Mouse (Mus musculus) kidney, embryonic 15.5 days (tissue): ENCODE data around the gene Noxred1. TPM values are rescaled to one million over a fixed set of nuclear protein-coding genes. Genes with fewer than 3 reads are reported as not detected.

Source experiments
- ATAC-seq: fragments of 200-750 bp; cut with Nextera tagmentation; replicated peaks from 2 replicates; pipeline ENCODE4 v1.8.0; 2017; ENCODE audit warnings: moderate TSS enrichment; ENCODE audit not compliant: low FRiP score
- H3K27ac ChIP-seq: fragments of 300-500 bp; sonication (generic); 2 replicates; pipeline ENCODE4 v1.5.1; 2015; ENCODE audit warnings: mild to moderate bottlenecking, inconsistent platforms
- H3K27me3 ChIP-seq: fragments of 300-500 bp; sonication (generic); 2 replicates; pipeline ENCODE4 v1.6.1; 2015; ENCODE audit warnings: inconsistent platforms
- H3K36me3 ChIP-seq: fragments of 300-500 bp; sonication (generic); 2 replicates; pipeline ENCODE4 v1.6.1; 2015; ENCODE audit warnings: inconsistent platforms
- H3K4me1 ChIP-seq: fragments of 300-500 bp; sonication (generic); 2 replicates; pipeline ENCODE4 v1.6.1; 2015; ENCODE audit warnings: inconsistent platforms
- H3K4me2 ChIP-seq: fragments of 300-500 bp; sonication (generic); 2 replicates; pipeline ENCODE4 v1.6.1; 2015; ENCODE audit warnings: moderate library complexity, mild to moderate bottlenecking, inconsistent platforms
- H3K4me3 ChIP-seq: fragments of 300-500 bp; sonication (generic); replicated peaks from 2 replicates; pipeline ENCODE4 v1.5.1; 2015; ENCODE audit warnings: mild to moderate bottlenecking, inconsistent platforms
- H3K9ac ChIP-seq: fragments of 300-500 bp; sonication (generic); 2 replicates; pipeline ENCODE4 v1.6.1; 2015; ENCODE audit warnings: mild to moderate bottlenecking, inconsistent platforms
- H3K9me3 ChIP-seq: fragments of 300-500 bp; sonication (generic); replicated peaks from 2 replicates; pipeline ENCODE4 v1.6.1; 2016; ENCODE audit warnings: inconsistent platforms
- WGBS: fragments of 180-500 bp; shearing (Covaris S2); methylation state at CpG from one replicate; pipeline ENCODE4 v1.1.7; 2015; ENCODE audit warnings: mixed read lengths; 5-methylcytosine and 5-hydroxymethylcytosine counted together
- polyA plus RNA-seq: library from polyadenylated mRNA; unstranded; fragments of >200 nt; fragmentation: Nextera tagmentation; extraction: Ambion mirVana; gene quantifications from 2 replicates; pipeline ENCODE4 v1.2.1, GENCODE M21; 2015

The Noxred1 gene
- polyA plus RNA-seq, 1 experiment from 2014 or later = 0.55 TPM

GRCm38 (mm10) chr12:87266827-87267603 lies 28.5 kb upstream of the Noxred1 start:
- Histone ChIP-seq H3K4me2 (peak overlapping the region; percentile 79), H3K9ac (peak overlapping the region; percentile 84), H3K9me3 (no peaks in the 10 kb centered on the region), H3K36me3 (peaks cover 55% of the 10 kb centered on the region), H3K27me3 (no peaks in the 10 kb centered on the region), H3K27ac (peak overlapping the region; percentile 94), H3K4me3 (peak overlapping the region; percentile 76), H3K4me1 (peaks cover 17% of the 10 kb centered on the region)
- ATAC-seq = peak; percentile 72
- under 1% methylated on average over 31 of the region's 31 CpGs for WGBS

- Histone ChIP-seq H3K27me3 (no peaks in the 10 kb centered on the region), H3K4me3 (peak within 1 kb of the TSS; percentile 76), H3K36me3 (peaks cover 55% of the 10 kb centered on the region), H3K4me1 (peaks cover 17% of the 10 kb centered on the region), H3K9ac (peak within 1 kb of the TSS; percentile 84), H3K27ac (peak within 1 kb of the TSS; percentile 94), H3K4me2 (peak within 1 kb of the TSS; percentile 79), H3K9me3 (no peaks in the 10 kb centered on the region)
- ATAC-seq = peak; percentile 97
- WGBS = under 1% methylated on average over 31 of the region's 31 CpGs
Measured at GRCm38 (mm10) chr12:87266108-87266826, 27.7 kb upstream of the Noxred1 start, which contains the start of the genes Vipas39 and Ahsa1. Gene Vipas39, minus strand, starts transcription at chr12:87266256. Gene Ahsa1, plus strand, starts transcription at chr12:87266479.

GRCm38 (mm10) chr12:87265444-87265843 lies 26.9 kb upstream of the Noxred1 start:
- Histone ChIP-seq H3K4me2 (peak overlapping the region; percentile 68), H3K9ac (peak overlapping the region; percentile 84), H3K36me3 (peaks cover 55% of the 10 kb centered on the region), H3K27ac (peak overlapping the region; percentile 94), H3K4me3 (peak overlapping the region; percentile 76), H3K9me3 (no peaks in the 10 kb centered on the region), H3K4me1 (peaks cover 17% of the 10 kb centered on the region), H3K27me3 (no peaks in the 10 kb centered on the region)
- 13% methylated on average over 11 of the region's 11 CpGs for WGBS
- ATAC-seq = no peak

GRCm38 (mm10) chr12:87260562-87260961 lies 22.0 kb upstream of the Noxred1 start:
- no peak overlapping the region for H3K4me3 ChIP-seq
- H3K4me1 ChIP-seq = peaks cover 7% of the 10 kb centered on the region; the same call in 1 of the 2 replicates
- 92% methylated on average over 8 of the region's 8 CpGs for WGBS
- no peaks in the 10 kb centered on the region for H3K9me3 ChIP-seq
- H3K4me2 ChIP-seq = no peak overlapping the region
- no peak overlapping the region for H3K27ac ChIP-seq
- no peak for ATAC-seq
- no peak overlapping the region for H3K9ac ChIP-seq
- no peaks in the 10 kb centered on the region for H3K27me3 ChIP-seq
- H3K36me3 ChIP-seq = peaks cover 76% of the 10 kb centered on the region

GRCm38 (mm10) chr12:87256629-87257028 lies 18.1 kb upstream of the Noxred1 start:
- H3K27me3 ChIP-seq = no peaks in the 10 kb centered on the region
- H3K36me3 ChIP-seq = peaks cover 89% of the 10 kb centered on the region
- no peak overlapping the region for H3K4me3 ChIP-seq
- no peak for ATAC-seq
- no peak overlapping the region for H3K9ac ChIP-seq
- 93% methylated on average over 5 of the region's 5 CpGs for WGBS
- no peak overlapping the region for H3K4me2 ChIP-seq
- no peaks in the 10 kb centered on the region for H3K4me1 ChIP-seq
- no peaks in the 10 kb centered on the region for H3K9me3 ChIP-seq
- no peak overlapping the region for H3K27ac ChIP-seq

GRCm38 (mm10) chr12:87253878-87254277 lies 15.3 kb upstream of the Noxred1 start:
- Histone ChIP-seq H3K4me2 (no peak overlapping the region), H3K4me1 (no peaks in the 10 kb centered on the region), H3K4me3 (no peak overlapping the region), H3K9ac (no peak overlapping the region), H3K27me3 (no peaks in the 10 kb centered on the region), H3K36me3 (peaks cover 95% of the 10 kb centered on the region), H3K27ac (no peak overlapping the region), H3K9me3 (no peaks in the 10 kb centered on the region)
- no peak for ATAC-seq
- WGBS = 94% methylated on average over 6 of the region's 6 CpGs

GRCm38 (mm10) chr12:87250161-87250560 lies 11.6 kb upstream of the Noxred1 start:
- peaks cover 90% of the 10 kb centered on the region for H3K36me3 ChIP-seq
- no peak for ATAC-seq
- no peak overlapping the region for H3K9ac ChIP-seq
- no peaks in the 10 kb centered on the region for H3K4me1 ChIP-seq
- H3K9me3 ChIP-seq = no peaks in the 10 kb centered on the region
- 89% methylated on average over 6 of the region's 6 CpGs for WGBS
- no peaks in the 10 kb centered on the region for H3K27me3 ChIP-seq
- H3K27ac ChIP-seq = no peak overlapping the region
- H3K4me2 ChIP-seq = no peak overlapping the region
- no peak overlapping the region for H3K4me3 ChIP-seq

GRCm38 (mm10) chr12:87236882-87237483 lies 1.5 kb downstream of the Noxred1 start:
- no peak overlapping the region for H3K9ac ChIP-seq
- no peak overlapping the region for H3K4me2 ChIP-seq
- H3K27me3 ChIP-seq = no peaks in the 10 kb centered on the region
- WGBS = 89% methylated on average over 5 of the region's 5 CpGs
- no peak overlapping the region for H3K27ac ChIP-seq
- ATAC-seq = no peak
- H3K4me3 ChIP-seq = no peak overlapping the region
- peaks cover 39% of the 10 kb centered on the region for H3K36me3 ChIP-seq
- no peaks in the 10 kb centered on the region for H3K9me3 ChIP-seq
- H3K4me1 ChIP-seq = no peaks in the 10 kb centered on the region

- Histone ChIP-seq H3K9me3 (no peaks in the 10 kb centered on the region), H3K36me3 (no peaks in the 10 kb centered on the region), H3K4me2 (no peak overlapping the region), H3K9ac (no peak overlapping the region), H3K4me1 (no peaks in the 10 kb centered on the region), H3K4me3 (no peak overlapping the region), H3K27ac (no peak overlapping the region), H3K27me3 (no peaks in the 10 kb centered on the region)
- ATAC-seq = no peak
Measured at GRCm38 (mm10) chr12:87230379-87230895, 8.1 kb downstream of the Noxred1 start.

- Histone ChIP-seq H3K27me3 (no peaks in the 10 kb centered on the region), H3K9ac (no peak overlapping the region), H3K27ac (no peak overlapping the region), H3K9me3 (no peaks in the 10 kb centered on the region), H3K36me3 (no peaks in the 10 kb centered on the region), H3K4me1 (no peaks in the 10 kb centered on the region), H3K4me2 (no peak overlapping the region), H3K4me3 (no peak overlapping the region)
- no peak for ATAC-seq
- 82% methylated on average over 2 of the region's 2 CpGs for WGBS
Measured at GRCm38 (mm10) chr12:87229633-87230032, 8.9 kb downstream of the Noxred1 start.

GRCm38 (mm10) chr12:87226801-87227200 lies 11.7 kb downstream of the Noxred1 start:
- Histone ChIP-seq H3K9me3 (no peaks in the 10 kb centered on the region), H3K4me1 (no peaks in the 10 kb centered on the region), H3K4me3 (no peak overlapping the region), H3K27me3 (no peaks in the 10 kb centered on the region), H3K9ac (no peak overlapping the region), H3K27ac (no peak overlapping the region), H3K36me3 (no peaks in the 10 kb centered on the region), H3K4me2 (no peak overlapping the region)
- no peak for ATAC-seq
- 78% methylated on average over 7 of the region's 7 CpGs for WGBS

- no peak overlapping the region for H3K4me3 ChIP-seq
- ATAC-seq = no peak
- no peak overlapping the region for H3K27ac ChIP-seq
- no peaks in the 10 kb centered on the region for H3K36me3 ChIP-seq
- H3K4me1 ChIP-seq = no peaks in the 10 kb centered on the region
- no peaks in the 10 kb centered on the region for H3K27me3 ChIP-seq
- no peaks in the 10 kb centered on the region for H3K9me3 ChIP-seq
- H3K9ac ChIP-seq = no peak overlapping the region
- H3K4me2 ChIP-seq = no peak overlapping the region
- 76% methylated on average over 10 of the region's 10 CpGs for WGBS
Measured at GRCm38 (mm10) chr12:87224950-87225349, 13.6 kb downstream of the Noxred1 start.
